Mouse (Mus musculus): ENCODE measurements at regions not wholly inside any gene's neighbourhood (a gene's known extent, or its start where the extent isn't known, plus 50 kb on each side); places are given as distances from the start of the nearest gene placed in this dataset.

GRCm38 (mm10) chr1:130309746-130310145 is 113.1 kb downstream of the Cd55b start:
- DNase-seq (ENCODE audit: low read depth, low spot score) = no peak

GRCm38 (mm10) chr1:130301828-130302386 is 120.9 kb downstream of the Cd55b start:
- no peak for DNase-seq (ENCODE audit: low read depth, low spot score)

- DNase-seq (ENCODE audit: low read depth, low spot score) = no peak
Observed at GRCm38 (mm10) chr1:130300065-130300815, 122.6 kb downstream of the Cd55b start.

GRCm38 (mm10) chr1:130299641-130300040 is 123.2 kb downstream of the Cd55b start:
- DNase-seq (ENCODE audit: low read depth, low spot score) = no peak

- DNase-seq (ENCODE audit: low read depth, low spot score) = no peak
Observed at GRCm38 (mm10) chr1:130299069-130299468, 123.7 kb downstream of the Cd55b start.

GRCm38 (mm10) chr1:130298636-130299035 is 124.2 kb downstream of the Cd55b start:
- DNase-seq (ENCODE audit: low read depth, low spot score) = no peak

GRCm38 (mm10) chr1:130297471-130297870 is 125.3 kb downstream of the Cd55b start:
- peak; percentile 40 for DNase-seq (ENCODE audit: low read depth, low spot score)

GRCm38 (mm10) chr1:130285882-130286281 is 136.9 kb downstream of the Cd55b start:
- DNase-seq (ENCODE audit: low read depth, low spot score) = no peak

GRCm38 (mm10) chr1:130282153-130282552 is 140.7 kb downstream of the Cd55b start:
- no peak for DNase-seq (ENCODE audit: low read depth, low spot score)

GRCm38 (mm10) chr1:130279180-130279579 is 143.6 kb downstream of the Cd55b start:
- no peak for DNase-seq (ENCODE audit: low read depth, low spot score)

- DNase-seq (ENCODE audit: low read depth, low spot score) = no peak
Observed at GRCm38 (mm10) chr1:130278000-130278536, 144.7 kb downstream of the Cd55b start.

- DNase-seq (ENCODE audit: low read depth, low spot score) = no peak
Observed at GRCm38 (mm10) chr1:130276885-130277284, 145.9 kb downstream of the Cd55b start.

- DNase-seq (ENCODE audit: low read depth, low spot score) = no peak
Observed at GRCm38 (mm10) chr1:130276005-130276404, 146.8 kb downstream of the Cd55b start.

- DNase-seq (ENCODE audit: low read depth, low spot score) = no peak
Observed at GRCm38 (mm10) chr1:130274470-130274869, 148.3 kb downstream of the Cd55b start.

- no peak for DNase-seq (ENCODE audit: low read depth, low spot score)
Observed at GRCm38 (mm10) chr1:130270457-130270856, 152.4 kb downstream of the Cd55b start.

All from brain, embryonic 18.5 days (tissue).